Mouse (Mus musculus) midbrain, postnatal 0 days (tissue): ENCODE results near the gene Foxn3. TPM values are rescaled to one million over a fixed set of nuclear protein-coding genes. Genes with fewer than 3 reads are reported as not detected.

Experiments
- ATAC-seq: fragments of 200-750 bp; cut with Nextera tagmentation; 2 replicates; pipeline ENCODE4 v1.8.0; 2017; ENCODE audit warnings: moderate number of reproducible peaks, mild to moderate bottlenecking, moderate TSS enrichment, moderate library complexity; ENCODE audit not compliant: low FRiP score
- DNase-seq: peaks from one replicate; pipeline ENCODE4 v3.0.0-alpha.2; 2015; ENCODE audit warnings: low spot score
- H3K27ac ChIP-seq: fragments of 300-500 bp; sonication (generic); 2 replicates; pipeline ENCODE4 v1.5.1; 2014; ENCODE audit warnings: low read depth, mild to moderate bottlenecking, low read length, mixed read lengths
- H3K27me3 ChIP-seq: fragments of 300-500 bp; sonication (generic); 2 replicates; pipeline ENCODE4 v1.6.1; 2014; ENCODE audit warnings: low read length, control low read depth, mixed read lengths; ENCODE audit not compliant: insufficient read depth
- H3K36me3 ChIP-seq: fragments of 300-500 bp; sonication (generic); 2 replicates; pipeline ENCODE4 v1.6.1; 2014; ENCODE audit warnings: low read length, control low read depth, mixed read lengths; ENCODE audit not compliant: insufficient read depth
- H3K4me1 ChIP-seq: fragments of 300-500 bp; sonication (generic); 2 replicates; pipeline ENCODE4 v1.6.1; 2014; ENCODE audit warnings: mild to moderate bottlenecking, control low read depth, antibody characterized with exemption, low read length, mixed read lengths; ENCODE audit not compliant: insufficient read depth
- H3K4me2 ChIP-seq: fragments of 300-500 bp; sonication (generic); 2 replicates; pipeline ENCODE4 v1.6.1; 2014; ENCODE audit warnings: low read depth, mild to moderate bottlenecking, low read length, mixed read lengths; ENCODE audit not compliant: poor library complexity, severe bottlenecking
- H3K4me3 ChIP-seq: fragments of 300-500 bp; sonication (generic); 2 replicates; pipeline ENCODE4 v1.5.1; 2014; ENCODE audit warnings: low read depth, mild to moderate bottlenecking, low read length, moderate library complexity
- H3K9ac ChIP-seq: fragments of 300-500 bp; sonication (generic); replicated peaks from 2 replicates; pipeline ENCODE4 v1.6.1; 2014; ENCODE audit warnings: mild to moderate bottlenecking, low read length, moderate library complexity, mixed read lengths; ENCODE audit not compliant: poor library complexity, severe bottlenecking
- H3K9me3 ChIP-seq: fragments of 300-500 bp; sonication (generic); 2 replicates; pipeline ENCODE4 v1.6.1; 2016; ENCODE audit warnings: low read length, control low read depth
- CTCF ChIP-seq: IDR thresholded peaks from 2 replicates; pipeline ENCODE4 v1.5.1; 2016; ENCODE audit warnings: antibody characterized with exemption, mild to moderate bottlenecking
- WGBS: fragments of 180-500 bp; shearing (Covaris S2); extraction: QIAGEN DNeasy Blood & Tissue Kit; methylation state at CpG from one replicate; pipeline ENCODE4 v1.1.7; 2014; 5-methylcytosine and 5-hydroxymethylcytosine counted together
- polyA plus RNA-seq: library from polyadenylated mRNA; unstranded; fragments of >200 nt; fragmentation: Nextera tagmentation; extraction: Ambion mirVana; gene quantifications from 2 replicates; pipeline ENCODE4 v1.2.1, GENCODE M21; 2015
- total RNA-seq: library from RNA; depleted of rRNA; stranded (reverse); fragments of >200 nt; gene quantifications from 2 replicates; pipeline ENCODE4 v1.2.3, GENCODE M21; 2014

Foxn3 gene
- total and polyA plus RNA-seq, 2 experiments from 2014 or later, result 38.9 to 72.7 TPM

DNA sequence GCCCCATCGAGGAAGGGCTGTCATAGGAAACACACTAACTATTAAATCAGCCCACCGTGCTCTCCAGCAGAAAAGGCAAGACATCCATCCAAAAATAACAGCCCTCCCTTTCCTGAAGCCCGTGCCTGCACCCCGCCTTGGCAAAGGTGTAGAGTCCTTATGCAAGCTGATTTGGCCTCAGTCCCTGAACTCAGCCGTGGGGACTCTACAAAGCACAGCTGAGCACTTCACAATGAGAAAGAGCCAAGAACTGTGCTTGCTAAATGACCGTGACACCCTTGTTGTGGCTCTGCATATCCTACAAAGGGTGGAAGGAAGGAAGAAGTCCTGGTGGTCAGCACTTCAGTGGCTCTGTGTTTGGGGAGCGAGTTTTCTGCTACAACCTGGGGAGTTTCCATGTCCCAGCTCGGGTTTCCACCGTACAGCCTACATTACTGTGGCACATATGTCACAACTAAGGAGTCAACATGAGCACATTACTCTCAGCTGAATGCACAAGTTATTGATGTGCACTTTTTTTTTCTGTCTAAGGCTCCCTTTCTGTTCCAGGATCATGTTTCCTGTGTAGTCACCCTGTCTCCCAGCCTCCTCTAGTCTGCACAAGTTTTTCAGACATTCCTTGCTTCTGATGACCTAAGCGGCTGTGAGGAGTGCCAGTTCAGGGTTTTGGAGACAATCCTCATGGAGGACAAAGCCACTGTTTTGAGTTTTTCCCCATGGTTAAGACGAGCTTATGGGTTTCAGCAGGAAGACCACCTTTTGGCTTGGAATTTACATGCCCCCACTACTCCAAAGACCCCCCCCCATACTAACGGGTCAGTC lies 226.8 kb downstream of the Foxn3 start:
- Histone ChIP-seq H3K4me2 (no peak overlapping the region), H3K4me1 (peaks cover 25% of the 10 kb centered on the region)
- whole genome bisulfite sequencing, result 36% methylated on average over 12 of the region's 12 CpGs

GRCm38 (mm10) chr12:99335628-99336027 lies 227.8 kb downstream of the Foxn3 start:
- 89% methylated on average over 9 of the region's 9 CpGs for WGBS
- no peaks in the 10 kb centered on the region; the same call in 1 of the 2 replicates for H3K36me3 ChIP-seq
- no peak overlapping the region for H3K4me3 ChIP-seq
- TF ChIP-seq CTCF, result no peak
- H3K27me3 ChIP-seq, result no peaks in the 10 kb centered on the region
- DNase-seq (no peak), ATAC-seq (no peak)
- H3K4me2 ChIP-seq, result no peak overlapping the region
- H3K9me3 ChIP-seq, result no peaks in the 10 kb centered on the region
- H3K9ac ChIP-seq, result no peak overlapping the region
- no peak overlapping the region for H3K27ac ChIP-seq
- peaks cover 21% of the 10 kb centered on the region for H3K4me1 ChIP-seq

More for the DNA sequence above, 226.8 kb downstream of the Foxn3 start:
- Histone ChIP-seq H3K4me3 (no peak overlapping the region), H3K36me3 (no peaks in the 10 kb centered on the region; the same call in 1 of the 2 replicates), H3K27me3 (no peaks in the 10 kb centered on the region), H3K9me3 (no peaks in the 10 kb centered on the region), H3K27ac (no peak overlapping the region), H3K9ac (no peak overlapping the region)
- DNase-seq, result peak; percentile 80
- TF ChIP-seq CTCF, result no peak
- no peak for ATAC-seq

- H3K27ac ChIP-seq, result no peak overlapping the region; the same call in 1 of the 2 replicates
- ATAC-seq (no peak), DNase-seq (no peak)
- no peak overlapping the region for H3K4me3 ChIP-seq
- 45% methylated on average over 9 of the region's 9 CpGs for WGBS
- H3K36me3 ChIP-seq, result no peaks in the 10 kb centered on the region; the same call in 1 of the 2 replicates
- no peaks in the 10 kb centered on the region for H3K9me3 ChIP-seq
- no peak overlapping the region for H3K4me2 ChIP-seq
- H3K9ac ChIP-seq, result no peak overlapping the region
- H3K4me1 ChIP-seq, result peaks cover 27% of the 10 kb centered on the region
- H3K27me3 ChIP-seq, result no peaks in the 10 kb centered on the region
- no peak for TF ChIP-seq CTCF
Observed at GRCm38 (mm10) chr12:99334026-99334425, 229.4 kb downstream of the Foxn3 start.

- no peaks in the 10 kb centered on the region for H3K9me3 ChIP-seq
- no peak for DNase-seq
- H3K27me3 ChIP-seq, result no peaks in the 10 kb centered on the region
- ATAC-seq, result no peak
- no peaks in the 10 kb centered on the region; the same call in 1 of the 2 replicates for H3K36me3 ChIP-seq
- TF ChIP-seq CTCF, result no peak
- no peak overlapping the region for H3K4me2 ChIP-seq
- H3K4me3 ChIP-seq, result no peak overlapping the region
- H3K9ac ChIP-seq, result no peak overlapping the region
- H3K27ac ChIP-seq, result no peak overlapping the region; the same call in 1 of the 2 replicates
- peaks cover 26% of the 10 kb centered on the region for H3K4me1 ChIP-seq
- 73% methylated on average over 20 of the region's 20 CpGs for WGBS
Observed at GRCm38 (mm10) chr12:99333304-99333968, 229.9 kb downstream of the Foxn3 start.

GRCm38 (mm10) chr12:99332144-99332807 lies 231.1 kb downstream of the Foxn3 start:
- Histone ChIP-seq H3K27ac (no peak overlapping the region), H3K27me3 (no peaks in the 10 kb centered on the region), H3K4me2 (no peak overlapping the region), H3K4me1 (peaks cover 26% of the 10 kb centered on the region), H3K9ac (no peak overlapping the region), H3K4me3 (no peak overlapping the region), H3K9me3 (no peaks in the 10 kb centered on the region), H3K36me3 (no peaks in the 10 kb centered on the region; the same call in 1 of the 2 replicates)
- no peak for ATAC-seq
- 70% methylated on average over 16 of the region's 16 CpGs for WGBS
- no peak for TF ChIP-seq CTCF
- DNase-seq, result no peak
